Mouse (Mus musculus) limb, embryonic 13.5 days (tissue): ENCODE measurements around the gene Ice1. TPM values are rescaled to one million over a fixed set of nuclear protein-coding genes. Genes with fewer than 3 reads are reported as not detected.

ENCODE experiments used
- ATAC-seq: fragments of 200-750 bp; cut with Nextera tagmentation; 2 replicates; pipeline ENCODE4 v1.8.0; 2017; ENCODE audit warnings: low read depth, moderate number of reproducible peaks, moderate TSS enrichment; ENCODE audit not compliant: low FRiP score
- H3K27ac ChIP-seq: fragments of 300-500 bp; sonication (generic); 2 replicates; pipeline ENCODE4 v1.5.1; 2015; ENCODE audit warnings: inconsistent platforms, mild to moderate bottlenecking, moderate library complexity
- H3K27me3 ChIP-seq: fragments of 300-500 bp; sonication (generic); 2 replicates; pipeline ENCODE4 v1.6.1; 2015; ENCODE audit warnings: mild to moderate bottlenecking, inconsistent platforms
- H3K36me3 ChIP-seq: fragments of 300-500 bp; sonication (generic); 2 replicates; pipeline ENCODE4 v1.6.1; 2015; ENCODE audit warnings: inconsistent platforms, mild to moderate bottlenecking, moderate library complexity
- H3K4me1 ChIP-seq: fragments of 300-500 bp; sonication (generic); 2 replicates; pipeline ENCODE4 v1.6.1; 2015; ENCODE audit warnings: inconsistent platforms
- H3K4me2 ChIP-seq: fragments of 300-500 bp; sonication (generic); replicated peaks from 2 replicates; pipeline ENCODE4 v1.6.1; 2015; ENCODE audit warnings: inconsistent platforms, mild to moderate bottlenecking, moderate library complexity
- H3K4me3 ChIP-seq: fragments of 300-500 bp; sonication (generic); 2 replicates; pipeline ENCODE4 v1.5.1; 2015; ENCODE audit warnings: moderate library complexity, mild to moderate bottlenecking, inconsistent platforms
- H3K9ac ChIP-seq: fragments of 300-500 bp; sonication (generic); 2 replicates; pipeline ENCODE4 v1.6.1; 2015; ENCODE audit warnings: mild to moderate bottlenecking, inconsistent platforms
- H3K9me3 ChIP-seq: fragments of 300-500 bp; sonication (generic); 2 replicates; pipeline ENCODE4 v1.6.1; 2016; ENCODE audit warnings: inconsistent platforms
- WGBS: fragments of 180-500 bp; shearing (Covaris S2); methylation state at CpG from one replicate; pipeline ENCODE4 v1.1.7; 2015; 5-methylcytosine and 5-hydroxymethylcytosine counted together
- polyA plus RNA-seq: library from polyadenylated mRNA; unstranded; fragments of >200 nt; fragmentation: Nextera tagmentation; extraction: Ambion mirVana; gene quantifications from 2 replicates; pipeline ENCODE4 v1.2.1, GENCODE M21; 2015

Ice1 gene
- polyA plus RNA-seq, 1 experiment from 2014 or later, result 25.5 TPM

GRCm38 (mm10) chr13:70635591-70635990, 1.8 kb downstream of the Ice1 start:
- Histone ChIP-seq H3K9me3 (no peaks in the 10 kb centered on the region), H3K4me2 (peak overlapping the region; percentile 90), H3K36me3 (no peaks in the 10 kb centered on the region), H3K27me3 (no peaks in the 10 kb centered on the region), H3K4me1 (peaks cover 25% of the 10 kb centered on the region), H3K27ac (no peak overlapping the region), H3K9ac (no peak overlapping the region), H3K4me3 (peak overlapping the region; percentile 96; the same call in 1 of the 2 replicates)
- 35% methylated on average over 2 of the region's 2 CpGs for WGBS
- no peak for ATAC-seq

GRCm38 (mm10) chr13:70626416-70626815, 11.0 kb downstream of the Ice1 start:
- H3K4me1 ChIP-seq, result no peaks in the 10 kb centered on the region
- 90% methylated on average over 4 of the region's 4 CpGs for WGBS
- peaks cover 22% of the 10 kb centered on the region for H3K36me3 ChIP-seq
- peaks cover 6% of the 10 kb centered on the region; the same call in 1 of the 2 replicates for H3K9me3 ChIP-seq
- H3K4me3 ChIP-seq, result no peak overlapping the region
- H3K27ac ChIP-seq, result no peak overlapping the region
- no peak for ATAC-seq
- H3K4me2 ChIP-seq, result no peak overlapping the region
- no peak overlapping the region for H3K9ac ChIP-seq
- H3K27me3 ChIP-seq, result no peaks in the 10 kb centered on the region

DNA sequence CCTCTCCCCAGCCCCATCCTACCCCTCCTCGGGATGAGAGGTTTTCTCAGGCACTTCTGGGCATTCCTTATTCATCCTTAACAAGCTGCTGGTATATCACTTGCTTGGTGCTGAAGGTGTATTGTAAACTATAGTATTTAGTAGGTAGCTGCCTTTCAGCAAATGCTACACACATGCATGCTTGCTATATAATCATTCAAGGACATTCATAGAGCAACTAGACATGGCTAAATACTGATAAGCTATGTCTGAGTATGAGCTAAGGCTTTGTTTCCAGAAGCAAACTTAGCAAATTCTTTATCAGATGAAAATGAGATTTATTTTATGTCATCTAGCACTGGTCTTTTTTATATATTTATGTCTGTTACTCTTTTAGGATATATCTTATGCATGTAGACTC, 11.8 kb downstream of the Ice1 start:
- Histone ChIP-seq H3K27ac (no peak overlapping the region), H3K9me3 (peaks cover 6% of the 10 kb centered on the region; the same call in 1 of the 2 replicates), H3K4me3 (no peak overlapping the region), H3K27me3 (no peaks in the 10 kb centered on the region), H3K4me2 (no peak overlapping the region), H3K9ac (no peak overlapping the region), H3K36me3 (peaks cover 26% of the 10 kb centered on the region), H3K4me1 (no peaks in the 10 kb centered on the region)
- ATAC-seq, result no peak
- 63% methylated on average over 1 of the region's 1 CpGs for WGBS

DNA sequence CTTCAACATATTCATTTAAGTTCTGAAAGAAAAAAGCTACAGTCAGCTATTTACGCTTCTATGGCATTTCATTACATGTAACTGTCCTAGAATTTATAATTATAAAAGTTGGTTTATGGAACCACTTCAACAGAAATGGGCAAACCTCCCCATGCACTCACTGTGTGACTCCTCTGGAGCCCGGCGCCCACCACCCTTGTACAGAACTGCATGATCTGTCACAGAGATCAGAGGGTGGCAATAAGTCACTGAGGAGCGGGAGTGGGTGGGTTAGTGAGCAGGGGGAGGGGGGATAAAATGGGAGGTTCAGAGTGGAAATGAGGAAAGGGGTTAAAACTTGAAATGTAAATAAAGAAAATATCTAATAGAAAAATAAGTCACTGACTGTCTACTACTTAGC, 13.0 kb downstream of the Ice1 start:
- 88% methylated on average over 4 of the region's 4 CpGs for WGBS

GRCm38 (mm10) chr13:70622461-70623057, 14.9 kb downstream of the Ice1 start:
- no peak overlapping the region for H3K9ac ChIP-seq
- no peak for ATAC-seq
- 98% methylated on average over 4 of the region's 4 CpGs for WGBS
- no peak overlapping the region for H3K27ac ChIP-seq
- no peaks in the 10 kb centered on the region for H3K27me3 ChIP-seq
- peaks cover 51% of the 10 kb centered on the region for H3K36me3 ChIP-seq
- H3K9me3 ChIP-seq, result no peaks in the 10 kb centered on the region
- H3K4me3 ChIP-seq, result no peak overlapping the region
- H3K4me2 ChIP-seq, result no peak overlapping the region
- H3K4me1 ChIP-seq, result no peaks in the 10 kb centered on the region

More for the DNA sequence above, 13.0 kb downstream of the Ice1 start:
- Histone ChIP-seq H3K27ac (no peak overlapping the region), H3K9me3 (no peaks in the 10 kb centered on the region), H3K4me1 (no peaks in the 10 kb centered on the region), H3K9ac (no peak overlapping the region), H3K4me3 (no peak overlapping the region), H3K27me3 (no peaks in the 10 kb centered on the region), H3K36me3 (peaks cover 34% of the 10 kb centered on the region), H3K4me2 (no peak overlapping the region)
- no peak for ATAC-seq

- Histone ChIP-seq H3K9me3 (no peaks in the 10 kb centered on the region), H3K4me2 (no peak overlapping the region), H3K4me1 (no peaks in the 10 kb centered on the region), H3K36me3 (peaks cover 61% of the 10 kb centered on the region), H3K27me3 (no peaks in the 10 kb centered on the region), H3K9ac (no peak overlapping the region), H3K27ac (no peak overlapping the region), H3K4me3 (no peak overlapping the region)
- WGBS, result 92% methylated on average over 9 of the region's 9 CpGs
- ATAC-seq, result no peak
Measured at GRCm38 (mm10) chr13:70621509-70621908, 15.9 kb downstream of the Ice1 start.

DNA sequence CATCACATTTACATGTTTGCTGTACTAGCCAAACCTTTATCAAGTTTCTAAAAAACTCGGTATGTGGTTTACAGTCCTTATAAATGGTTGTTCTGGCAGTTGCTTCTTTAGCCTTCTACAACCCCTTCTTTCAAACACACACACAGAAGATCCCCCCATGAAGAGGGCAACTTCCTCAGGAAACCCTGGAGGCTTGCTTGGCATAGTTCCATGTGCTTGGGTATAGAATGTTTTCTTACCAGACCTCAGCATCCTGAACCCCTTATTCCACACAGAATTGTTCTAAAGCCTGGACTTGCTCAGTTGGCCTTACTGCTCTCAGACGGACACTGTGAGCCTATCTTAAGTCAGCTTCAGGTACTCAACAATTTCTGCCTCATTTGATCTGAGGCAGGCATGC, 24.6 kb downstream of the Ice1 start:
- Histone ChIP-seq H3K4me1 (no peaks in the 10 kb centered on the region), H3K27me3 (no peaks in the 10 kb centered on the region), H3K4me2 (no peak overlapping the region), H3K9me3 (no peaks in the 10 kb centered on the region), H3K36me3 (peaks cover 91% of the 10 kb centered on the region), H3K4me3 (no peak overlapping the region), H3K27ac (no peak overlapping the region), H3K9ac (no peak overlapping the region)
- ATAC-seq, result no peak
- 84% methylated on average over 2 of the region's 2 CpGs for WGBS

DNA sequence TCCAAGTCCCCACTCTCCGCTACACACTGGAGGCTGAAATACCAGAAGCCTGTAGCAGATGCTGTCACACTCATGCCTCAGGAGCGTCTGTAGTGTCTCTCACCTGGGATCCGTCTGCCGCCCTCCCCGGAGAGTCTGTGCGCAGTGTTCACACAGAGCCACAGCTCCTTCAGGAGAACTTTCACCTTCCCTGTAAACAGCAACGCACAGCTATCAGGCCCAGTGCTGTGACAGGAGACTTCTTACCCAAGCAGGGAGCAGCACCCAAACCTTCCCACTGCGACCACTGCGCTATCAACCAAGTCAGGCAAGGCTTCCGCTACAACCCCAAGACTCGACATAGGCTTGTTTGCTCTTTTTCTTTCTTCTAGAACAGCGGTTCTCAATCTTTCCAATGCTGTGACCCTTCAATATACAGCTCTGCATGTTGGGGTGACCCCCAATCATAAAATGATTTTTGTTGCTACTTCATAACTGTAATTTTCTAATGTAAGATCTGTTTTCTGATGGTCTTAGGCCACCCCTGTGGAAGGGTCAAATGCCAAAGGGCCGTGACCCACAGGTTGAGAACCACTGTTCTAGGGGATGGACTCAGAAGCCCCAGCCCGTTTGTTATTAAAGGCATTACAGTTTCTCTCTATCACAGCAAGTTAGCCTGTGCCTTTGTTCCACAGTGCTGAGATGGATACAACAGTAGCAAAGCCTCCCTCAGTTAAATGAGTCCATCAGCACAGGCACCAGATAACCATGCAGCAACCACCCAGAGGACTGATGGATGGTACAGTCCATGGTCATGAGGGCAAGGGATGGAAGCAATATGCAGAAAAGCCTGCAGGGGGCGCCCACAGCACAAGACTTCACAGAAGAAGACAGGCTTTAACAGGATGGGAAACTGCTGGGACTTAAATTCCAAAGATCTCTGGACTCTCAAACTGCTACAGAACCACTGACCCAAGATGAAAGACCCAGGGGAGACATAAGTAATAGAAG, 26.7 kb downstream of the Ice1 start:
- no peak for ATAC-seq
- no peak overlapping the region for H3K9ac ChIP-seq
- no peak overlapping the region for H3K4me3 ChIP-seq
- H3K9me3 ChIP-seq, result no peaks in the 10 kb centered on the region
- no peak overlapping the region for H3K4me2 ChIP-seq
- WGBS, result 90% methylated on average over 15 of the region's 15 CpGs
- H3K27ac ChIP-seq, result no peak overlapping the region
- peaks cover 91% of the 10 kb centered on the region for H3K36me3 ChIP-seq
- no peaks in the 10 kb centered on the region for H3K27me3 ChIP-seq
- no peaks in the 10 kb centered on the region for H3K4me1 ChIP-seq

DNA sequence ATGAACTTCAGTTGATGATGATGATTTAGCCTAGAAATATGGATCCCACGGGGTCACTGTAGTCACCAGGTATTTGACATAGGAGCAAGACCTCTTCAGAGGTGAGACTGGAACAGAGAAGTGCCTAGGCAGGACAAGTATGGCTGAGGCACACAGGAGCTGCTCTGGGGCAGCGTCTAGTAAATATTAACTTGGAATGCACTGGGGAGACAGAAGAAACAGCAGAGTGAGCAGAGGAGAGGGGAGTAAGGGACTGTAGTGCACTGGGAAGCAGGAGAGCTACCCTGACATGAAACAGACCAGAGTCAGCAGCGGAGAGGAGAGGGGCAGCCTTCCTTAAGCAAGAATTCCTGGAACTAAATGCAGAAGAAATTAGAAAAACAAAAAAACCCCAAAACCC, 27.8 kb downstream of the Ice1 start:
- Histone ChIP-seq H3K4me2 (no peak overlapping the region), H3K4me1 (no peaks in the 10 kb centered on the region), H3K36me3 (peaks cover 91% of the 10 kb centered on the region), H3K9ac (no peak overlapping the region), H3K4me3 (no peak overlapping the region), H3K27ac (no peak overlapping the region), H3K9me3 (no peaks in the 10 kb centered on the region), H3K27me3 (no peaks in the 10 kb centered on the region)
- no peak for ATAC-seq
- 88% methylated on average over 3 of the region's 3 CpGs for WGBS

GRCm38 (mm10) chr13:70605366-70605765, 32.1 kb downstream of the Ice1 start:
- peaks cover 99% of the 10 kb centered on the region for H3K36me3 ChIP-seq
- no peak overlapping the region for H3K27ac ChIP-seq
- no peaks in the 10 kb centered on the region for H3K4me1 ChIP-seq
- H3K9ac ChIP-seq, result no peak overlapping the region
- no peaks in the 10 kb centered on the region for H3K27me3 ChIP-seq
- H3K4me2 ChIP-seq, result no peak overlapping the region
- H3K4me3 ChIP-seq, result no peak overlapping the region
- H3K9me3 ChIP-seq, result no peaks in the 10 kb centered on the region
- ATAC-seq, result no peak
- 92% methylated on average over 5 of the region's 5 CpGs for WGBS

DNA sequence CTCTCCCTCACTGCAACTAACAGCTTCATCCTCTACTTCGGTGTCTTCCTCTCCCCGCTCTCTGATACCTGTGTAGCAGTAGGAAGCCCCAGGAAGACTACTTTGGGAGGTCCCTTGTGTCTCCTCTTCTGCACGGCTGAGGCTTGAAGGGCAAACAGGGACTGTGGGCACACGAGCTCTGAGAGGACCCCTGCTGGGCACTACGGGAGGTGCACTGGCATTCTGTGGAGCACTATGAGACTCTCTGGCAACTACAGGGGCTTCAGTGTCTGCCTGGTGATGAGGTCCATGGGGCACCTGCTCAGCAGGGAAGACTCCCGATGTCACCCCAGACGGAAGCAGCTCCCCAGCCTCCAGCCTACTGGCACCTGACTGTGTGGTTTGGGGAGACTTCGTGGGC, 32.7 kb downstream of the Ice1 start:
- 90% methylated on average over 8 of the region's 8 CpGs for WGBS
- H3K9ac ChIP-seq, result no peak overlapping the region
- H3K27me3 ChIP-seq, result no peaks in the 10 kb centered on the region
- no peaks in the 10 kb centered on the region for H3K9me3 ChIP-seq
- no peak overlapping the region for H3K4me2 ChIP-seq
- H3K27ac ChIP-seq, result no peak overlapping the region
- ATAC-seq, result no peak
- H3K4me1 ChIP-seq, result no peaks in the 10 kb centered on the region
- no peak overlapping the region for H3K4me3 ChIP-seq
- peaks cover 99% of the 10 kb centered on the region for H3K36me3 ChIP-seq

- H3K4me2 ChIP-seq, result no peak overlapping the region
Measured at GRCm38 (mm10) chr13:70601566-70601965, 35.9 kb downstream of the Ice1 start.

More at GRCm38 (mm10) chr13:70601566-70601965, 35.9 kb downstream of the Ice1 start:
- no peaks in the 10 kb centered on the region for H3K4me1 ChIP-seq
- 90% methylated on average over 1 of the region's 1 CpGs for WGBS
- H3K9me3 ChIP-seq, result no peaks in the 10 kb centered on the region
- no peak overlapping the region for H3K4me3 ChIP-seq
- H3K9ac ChIP-seq, result no peak overlapping the region
- H3K27ac ChIP-seq, result no peak overlapping the region
- H3K27me3 ChIP-seq, result no peaks in the 10 kb centered on the region
- no peak for ATAC-seq
- peaks cover 87% of the 10 kb centered on the region for H3K36me3 ChIP-seq
